Mouse (Mus musculus): ENCODE measurements around the gene Zfp81. TPM values are rescaled to one million over a fixed set of nuclear protein-coding genes. Genes with fewer than 3 reads are reported as not detected.
"Not testable (repeated sequence)": the region's sequence is repeated elsewhere in the genome, so short reads cannot be mapped to it uniquely, and the experiment has no call there.

The Zfp81 gene
- total RNA-seq (2014; rRNA removed): 14.1 and 19.3 TPM in 2 replicates
- polyA plus RNA-seq (2015; fragmentation: Nextera tagmentation; extraction: Ambion mirVana): 14.1 and 14.5 TPM in 2 replicates

- Histone ChIP-seq H3K4me2 (ENCODE audit: low read depth, low read length) (peak within 1 kb of the TSS; percentile 71), H3K27me3 (ENCODE audit: insufficient read depth, low read length) (no peaks in the 10 kb centered on the region), H3K36me3 (ENCODE audit: insufficient read depth, low read length) (no peaks in the 10 kb centered on the region), H3K9me3 (ENCODE audit: low read length) (no peaks in the 10 kb centered on the region), H3K27ac (peak within 1 kb of the TSS; percentile 88), H3K4me3 (ENCODE audit: low read length) (peak within 1 kb of the TSS; percentile 73), H3K9ac (replicated peaks; ENCODE audit: low read length) (peak within 1 kb of the TSS; percentile 77), H3K4me1 (ENCODE audit: insufficient read depth, low read length) (no peaks in the 10 kb centered on the region)
- ATAC-seq: peak; percentile 100
- peak; percentile 94 for DNase-seq (ENCODE audit: low spot score)
- peak; percentile 45 for TF ChIP-seq CTCF (IDR thresholded peaks at IDR 0.05; ENCODE audit: low read depth)
- WGBS: 4% methylated on average over 47 of the region's 47 CpGs
Observed at GRCm38 (mm10) chr17:33358411-33359384, at the start of gene Zfp81. Zfp81 (minus strand) TSS chr17:33358878.

- H3K4me3 ChIP-seq (ENCODE audit: low read length): peak within 1 kb of the TSS; percentile 83
- ATAC-seq (peak; percentile 100), DNase-seq (ENCODE audit: low spot score) (peak; percentile 97)
- peaks cover 6% of the 10 kb centered on the region; the same call in 1 of the 2 replicates for H3K4me1 ChIP-seq (ENCODE audit: insufficient read depth, low read length)
- H3K36me3 ChIP-seq (ENCODE audit: insufficient read depth, low read length): no peaks in the 10 kb centered on the region
- no peak for TF ChIP-seq CTCF (IDR thresholded peaks at IDR 0.05; ENCODE audit: low read depth)
- H3K4me2 ChIP-seq (ENCODE audit: low read depth, low read length): peak within 1 kb of the TSS; percentile 63
- no peaks in the 10 kb centered on the region for H3K27me3 ChIP-seq (ENCODE audit: insufficient read depth, low read length)
- WGBS: under 1% methylated on average over 44 of the region's 44 CpGs
- H3K9me3 ChIP-seq (ENCODE audit: low read length): no peaks in the 10 kb centered on the region
- peak within 1 kb of the TSS; percentile 64 for H3K9ac ChIP-seq (replicated peaks; ENCODE audit: low read length)
- peak within 1 kb of the TSS; percentile 86 for H3K27ac ChIP-seq
Observed at GRCm38 (mm10) chr17:33394182-33395034, 35.7 kb upstream of the Zfp81 start, which contains the start of gene Zfp101. Zfp101 (minus strand) TSS chr17:33394641.

GRCm38 (mm10) chr17:33392271-33392670 lies 33.6 kb upstream of the Zfp81 start:
- ATAC-seq (no peak), DNase-seq (ENCODE audit: low spot score) (no peak)
- Histone ChIP-seq H3K4me1 (ENCODE audit: insufficient read depth, low read length) (peaks cover 6% of the 10 kb centered on the region; the same call in 1 of the 2 replicates), H3K27me3 (ENCODE audit: insufficient read depth, low read length) (no peaks in the 10 kb centered on the region), H3K9ac (replicated peaks; ENCODE audit: low read length) (no peak overlapping the region), H3K4me2 (ENCODE audit: low read depth, low read length) (no peak overlapping the region), H3K9me3 (ENCODE audit: low read length) (no peaks in the 10 kb centered on the region), H3K36me3 (ENCODE audit: insufficient read depth, low read length) (no peaks in the 10 kb centered on the region), H3K4me3 (ENCODE audit: low read length) (no peak overlapping the region), H3K27ac (no peak overlapping the region)
- no peak for TF ChIP-seq CTCF (IDR thresholded peaks at IDR 0.05; ENCODE audit: low read depth)
- 95% methylated on average over 5 of the region's 5 CpGs for WGBS

- Histone ChIP-seq H3K4me3 (ENCODE audit: low read length) (no peak overlapping the region), H3K36me3 (ENCODE audit: insufficient read depth, low read length) (peaks cover 42% of the 10 kb centered on the region), H3K27me3 (ENCODE audit: insufficient read depth, low read length) (no peaks in the 10 kb centered on the region), H3K9ac (replicated peaks; ENCODE audit: low read length) (no peak overlapping the region), H3K27ac (no peak overlapping the region), H3K4me2 (ENCODE audit: low read depth, low read length) (no peak overlapping the region), H3K4me1 (ENCODE audit: insufficient read depth, low read length) (no peaks in the 10 kb centered on the region), H3K9me3 (ENCODE audit: low read length) (no peaks in the 10 kb centered on the region)
- ATAC-seq (no peak), DNase-seq (ENCODE audit: low spot score) (no peak)
- TF ChIP-seq CTCF (IDR thresholded peaks at IDR 0.05; ENCODE audit: low read depth): no peak
Observed at GRCm38 (mm10) chr17:33385705-33386104, 27.0 kb upstream of the Zfp81 start.

- DNase-seq (ENCODE audit: low spot score) (no peak), ATAC-seq (no peak)
- 82% methylated on average over 3 of the region's 3 CpGs for WGBS
- no peak overlapping the region for H3K27ac ChIP-seq
- no peaks in the 10 kb centered on the region for H3K27me3 ChIP-seq (ENCODE audit: insufficient read depth, low read length)
- no peak overlapping the region for H3K9ac ChIP-seq (replicated peaks; ENCODE audit: low read length)
- no peaks in the 10 kb centered on the region for H3K9me3 ChIP-seq (ENCODE audit: low read length)
- H3K4me1 ChIP-seq (ENCODE audit: insufficient read depth, low read length): no peaks in the 10 kb centered on the region
- no peak overlapping the region for H3K4me3 ChIP-seq (ENCODE audit: low read length)
- no peak for TF ChIP-seq CTCF (IDR thresholded peaks at IDR 0.05; ENCODE audit: low read depth)
- H3K4me2 ChIP-seq (ENCODE audit: low read depth, low read length): no peak overlapping the region
- no peaks in the 10 kb centered on the region; the same call in 1 of the 2 replicates for H3K36me3 ChIP-seq (ENCODE audit: insufficient read depth, low read length)
Observed at GRCm38 (mm10) chr17:33372795-33373194, 14.1 kb upstream of the Zfp81 start.

- no peaks in the 10 kb centered on the region for H3K4me1 ChIP-seq (ENCODE audit: insufficient read depth, low read length)
- H3K9me3 ChIP-seq (ENCODE audit: low read length): 0 out of 2 replicates have a peak, but pooled peaks cover 2% of the 10 kb centered on the region
- H3K27ac ChIP-seq: no peak overlapping the region
- no peak overlapping the region for H3K9ac ChIP-seq (replicated peaks; ENCODE audit: low read length)
- DNase-seq (ENCODE audit: low spot score): no peak
- H3K4me3 ChIP-seq (ENCODE audit: low read length): no peak overlapping the region
- no peaks in the 10 kb centered on the region for H3K36me3 ChIP-seq (ENCODE audit: insufficient read depth, low read length)
- 100% methylated on average over 1 of the region's 1 CpGs for whole genome bisulfite sequencing
- no peaks in the 10 kb centered on the region for H3K27me3 ChIP-seq (ENCODE audit: insufficient read depth, low read length)
- TF ChIP-seq CTCF (IDR thresholded peaks at IDR 0.05; ENCODE audit: low read depth): no peak
- H3K4me2 ChIP-seq (ENCODE audit: low read depth, low read length): no peak overlapping the region
- ATAC-seq: no peak
Observed at GRCm38 (mm10) chr17:33352981-33353380, 5.7 kb downstream of the Zfp81 start.

GRCm38 (mm10) chr17:33289876-33290149 lies 68.9 kb downstream of the Zfp81 start:
- not testable (repeated sequence) for H3K4me3 ChIP-seq (ENCODE audit: low read length); H3K9ac ChIP-seq (replicated peaks; ENCODE audit: low read length); DNase-seq (ENCODE audit: low spot score); H3K27ac ChIP-seq; H3K4me2 ChIP-seq (ENCODE audit: low read depth, low read length); H3K4me1 ChIP-seq (ENCODE audit: insufficient read depth, low read length); H3K27me3 ChIP-seq (ENCODE audit: insufficient read depth, low read length); H3K9me3 ChIP-seq (ENCODE audit: low read length); ATAC-seq; H3K36me3 ChIP-seq (ENCODE audit: insufficient read depth, low read length)
- WGBS: no CpG with 5 or more reads among the region's 9 CpGs

- not testable (repeated sequence) for H3K4me2 ChIP-seq (ENCODE audit: low read depth, low read length); H3K4me1 ChIP-seq (ENCODE audit: insufficient read depth, low read length); H3K9ac ChIP-seq (replicated peaks; ENCODE audit: low read length); H3K27me3 ChIP-seq (ENCODE audit: insufficient read depth, low read length); DNase-seq (ENCODE audit: low spot score); H3K9me3 ChIP-seq (ENCODE audit: low read length); H3K27ac ChIP-seq; H3K36me3 ChIP-seq (ENCODE audit: insufficient read depth, low read length); H3K4me3 ChIP-seq (ENCODE audit: low read length)
- no CpG with 5 or more reads among the region's 25 CpGs for WGBS
- ATAC-seq: peak; percentile 100
Observed at GRCm38 (mm10) chr17:33289039-33289875, 69.4 kb downstream of the Zfp81 start, which contains the start of gene Zfp955b. Zfp955b (plus strand) TSS chr17:33289544.

Measured in hindbrain, postnatal 0 days (tissue).